Mouse (Mus musculus): ENCODE measurements around the gene Tsc2. TPM values are rescaled to one million over a fixed set of nuclear protein-coding genes. Genes with fewer than 3 reads are reported as not detected.
"Not testable (repeated sequence)": the region's sequence is repeated elsewhere in the genome, so short reads cannot be mapped to it uniquely, and the experiment has no call there.

The Tsc2 gene
- 25.0 and 26.0 TPM in 2 replicates for polyA plus RNA-seq (2015; fragmentation: Nextera tagmentation; extraction: Ambion mirVana)

DNA sequence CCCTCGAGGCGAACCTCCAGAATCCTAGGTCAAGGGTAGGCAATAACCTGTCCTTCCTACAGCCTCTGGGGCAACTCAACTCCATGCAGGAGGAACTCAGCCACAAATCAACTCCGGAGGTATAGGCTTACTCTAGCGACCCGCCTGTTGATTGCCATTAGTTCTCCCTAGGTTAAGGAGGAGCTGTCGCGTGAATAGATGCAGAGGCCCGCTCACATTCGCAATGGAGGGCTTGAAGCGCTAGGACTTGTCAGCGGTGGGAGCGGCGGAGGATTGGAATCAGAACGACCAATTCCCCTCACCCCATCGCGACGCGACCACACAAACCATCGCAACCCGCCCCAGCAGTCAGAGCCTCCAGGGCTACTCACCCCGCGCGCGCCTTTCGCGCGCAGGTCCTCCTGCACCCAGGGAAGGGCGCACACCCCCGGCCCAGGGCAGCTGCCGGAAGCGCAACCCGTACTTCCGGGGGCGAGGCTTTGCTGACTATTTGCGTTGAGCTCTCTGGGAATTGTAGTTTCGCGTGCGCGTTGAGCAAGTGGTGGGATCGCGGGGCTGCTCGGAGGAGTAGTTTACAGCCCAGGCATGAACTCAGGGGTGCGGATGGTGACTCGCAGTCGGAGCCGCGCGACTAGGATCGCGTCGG is at the start of gene Tsc2, which contains the start of gene Nthl1:
TSS of gene Tsc2 (minus strand) at position 464 of the 646 bp plus-strand sequence.
TSS of gene Nthl1 (plus strand) at position 514 of the 646 bp plus-strand sequence.
- peak; percentile 95 for DNase-seq (ENCODE audit: low spot score)

GRCm38 (mm10) chr17:24677500-24678080 is 45.2 kb upstream of the Tsc2 start:
- no peak for DNase-seq (ENCODE audit: low spot score)

DNA sequence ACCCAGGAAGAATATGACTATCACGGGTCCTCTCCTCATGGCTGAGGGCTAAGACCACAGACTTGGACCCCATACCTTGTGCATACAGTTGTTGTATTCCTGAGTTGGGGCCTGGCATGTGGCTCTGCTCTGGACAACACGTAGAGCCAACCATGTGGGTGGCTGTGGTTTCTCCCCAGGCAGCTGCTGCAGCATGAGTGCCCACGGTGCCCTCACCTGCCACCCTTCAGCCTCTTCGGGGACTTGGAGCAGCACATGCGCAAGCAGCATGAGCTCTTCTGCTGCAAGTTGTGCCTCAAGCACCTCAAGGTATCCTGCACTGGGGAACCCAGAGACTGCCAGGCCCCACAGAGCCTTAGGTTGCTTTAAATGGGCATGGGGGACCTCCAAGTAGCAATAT is 44.4 kb upstream of the Tsc2 start:
- no peak for DNase-seq (ENCODE audit: low spot score)

- peak; percentile 78 for DNase-seq (ENCODE audit: low spot score)
Observed at GRCm38 (mm10) chr17:24676187-24676586, 43.8 kb upstream of the Tsc2 start.

DNA sequence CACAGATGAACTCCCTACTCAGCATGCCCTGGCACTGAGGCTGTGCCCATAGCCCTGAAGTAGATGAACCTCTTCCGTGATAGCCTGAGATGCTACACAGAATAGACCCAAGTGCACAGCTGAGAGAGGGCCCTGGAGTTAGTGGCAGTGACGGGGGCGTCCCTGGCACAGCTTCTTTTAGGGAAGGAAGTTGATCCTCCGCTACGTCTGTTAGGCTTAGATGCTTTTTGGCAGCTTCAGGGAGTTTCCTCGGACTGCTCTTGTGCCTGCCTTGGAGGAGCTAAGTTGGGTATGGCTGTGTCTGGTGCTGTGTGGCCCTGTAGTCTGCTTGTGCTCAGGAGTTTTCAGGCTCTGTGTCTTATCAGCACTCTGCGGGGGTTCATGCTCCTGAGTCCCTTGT is 41.8 kb upstream of the Tsc2 start:
- no peak for DNase-seq (ENCODE audit: low spot score)

DNA sequence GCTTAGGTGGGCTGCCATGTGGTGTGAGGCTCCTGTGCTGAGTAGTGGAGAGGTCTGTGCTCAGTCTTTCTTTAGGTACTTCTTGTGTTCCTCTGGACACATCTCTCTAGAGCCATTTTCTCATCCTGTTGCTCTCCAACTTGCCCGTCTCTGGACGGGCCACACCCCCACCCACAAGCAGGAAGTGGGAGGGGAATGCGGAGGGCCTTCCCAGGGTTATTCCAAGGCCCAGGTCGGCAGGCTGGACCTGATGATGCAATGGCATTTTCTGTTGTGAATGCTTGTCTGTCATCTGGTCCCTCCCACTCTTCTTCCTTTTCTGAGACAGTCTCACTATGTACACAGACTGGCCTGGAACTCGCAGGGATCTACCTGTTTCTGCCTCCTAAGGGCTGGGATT is 39.7 kb upstream of the Tsc2 start:
- no peak for DNase-seq (ENCODE audit: low spot score)

GRCm38 (mm10) chr17:24671346-24671745 is 38.9 kb upstream of the Tsc2 start:
- no peak for DNase-seq (ENCODE audit: low spot score)

DNA sequence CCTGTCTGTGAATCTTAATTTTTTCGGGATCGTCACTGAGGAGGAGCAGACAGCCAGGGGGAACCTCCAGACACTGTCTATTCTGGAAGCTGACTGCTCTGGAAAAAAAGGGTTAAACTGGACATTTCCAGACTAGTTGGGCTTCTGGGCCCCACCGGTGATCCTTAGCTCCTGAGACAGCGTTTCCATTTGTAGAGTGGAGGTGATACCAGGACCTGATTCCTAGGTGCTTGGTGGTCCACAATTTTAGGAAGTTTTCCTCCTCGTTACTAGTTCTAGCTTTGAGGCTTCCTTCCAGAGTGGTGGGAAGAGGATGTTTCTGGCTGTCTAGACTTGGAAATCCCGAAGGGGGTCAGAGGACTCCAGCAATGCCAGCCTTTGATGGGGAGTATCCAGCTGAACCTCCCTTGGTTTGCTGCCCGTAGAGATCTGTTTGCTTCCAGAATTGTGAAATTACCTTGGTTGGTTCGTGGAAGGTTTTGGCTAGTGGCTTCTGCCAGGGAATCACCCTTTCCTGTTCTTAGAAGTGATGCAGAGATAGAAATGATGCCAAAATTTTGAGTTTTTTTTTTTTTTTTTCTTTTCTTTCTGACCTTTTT is 37.9 kb upstream of the Tsc2 start:
- no peak for DNase-seq (ENCODE audit: low spot score)

DNA sequence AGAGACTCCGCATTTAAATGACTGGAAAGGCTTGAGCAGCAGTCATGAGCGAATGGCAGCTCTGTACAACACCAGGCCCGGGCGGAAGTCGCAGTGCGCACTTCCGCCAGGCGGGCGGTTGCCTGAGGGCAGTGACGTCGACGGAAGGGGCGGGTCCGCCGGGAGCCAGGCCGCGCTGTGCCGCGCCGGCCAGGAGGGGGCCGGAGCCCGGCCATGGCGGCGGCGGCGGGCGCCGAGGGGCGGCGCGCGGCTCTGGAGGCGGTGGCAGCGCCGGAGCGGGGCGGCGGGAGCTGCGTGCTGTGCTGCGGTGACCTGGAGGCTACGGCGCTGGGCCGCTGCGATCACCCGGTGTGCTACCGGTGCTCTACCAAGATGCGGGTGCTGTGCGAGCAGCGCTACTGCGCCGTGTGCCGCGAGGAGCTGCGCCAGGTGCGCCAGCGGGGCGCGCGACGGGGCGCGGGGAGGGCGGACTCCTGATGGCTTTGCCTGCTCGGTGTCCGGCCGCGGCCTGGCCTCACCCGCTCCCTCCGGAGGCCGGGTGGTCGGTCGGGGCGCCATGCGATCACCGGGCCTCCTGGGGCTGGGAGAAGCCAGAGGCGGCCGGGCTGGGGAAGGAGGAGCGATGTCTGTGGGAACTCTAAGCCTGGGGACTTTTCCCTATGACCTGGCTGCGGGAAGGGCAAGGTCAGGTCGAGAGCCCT is 37.3 kb upstream of the Tsc2 start, which contains the start of gene Zfp598:
TSS of gene Zfp598 (plus strand) at position 143 of the 701 bp plus-strand sequence.
- peak; percentile 95 for DNase-seq (ENCODE audit: low spot score)

- DNase-seq (ENCODE audit: low spot score), result not testable (repeated sequence)
Observed at GRCm38 (mm10) chr17:24669214-24669544, 36.7 kb upstream of the Tsc2 start.

GRCm38 (mm10) chr17:24667416-24667815 is 35.0 kb upstream of the Tsc2 start:
- peak; percentile 65 for DNase-seq (ENCODE audit: low spot score)

GRCm38 (mm10) chr17:24667011-24667410 is 34.6 kb upstream of the Tsc2 start:
- DNase-seq (ENCODE audit: low spot score), result not testable (repeated sequence)

DNA sequence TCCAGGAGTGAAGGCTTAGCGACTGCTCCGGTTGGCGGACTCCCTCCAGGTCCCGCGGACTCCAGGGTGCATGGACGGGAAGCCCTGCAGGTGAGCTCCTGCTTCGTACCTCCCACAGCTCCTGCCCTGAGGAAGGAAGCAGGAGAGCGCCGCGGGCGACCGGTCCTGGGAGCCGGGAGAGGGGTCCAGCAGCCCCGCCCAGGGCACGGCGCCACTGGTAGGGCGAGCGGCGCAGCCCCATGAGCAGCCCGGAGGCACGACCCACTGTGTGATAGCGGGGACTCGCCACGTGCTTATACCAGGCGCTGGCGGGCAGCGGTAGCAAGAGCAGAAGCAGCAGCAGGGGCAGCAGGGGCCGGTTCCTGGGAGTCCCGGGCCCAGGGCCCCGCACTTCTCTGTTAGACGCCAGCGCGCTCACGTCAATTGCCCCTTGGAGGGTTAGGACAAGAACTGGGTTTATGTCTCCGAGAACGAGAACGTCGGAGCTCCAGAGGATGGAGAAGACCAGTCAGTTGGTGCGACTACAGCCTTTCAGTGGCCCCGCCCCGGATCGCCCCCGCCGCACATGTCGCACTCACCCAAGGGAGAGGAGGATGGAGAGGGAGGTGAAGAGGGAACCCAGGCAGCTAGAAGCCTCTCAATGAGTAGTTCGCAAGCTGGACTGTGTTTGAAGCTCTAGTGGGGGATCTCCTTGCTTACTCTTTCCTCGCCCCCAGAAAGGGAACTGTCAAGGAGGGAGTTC is 25.8 kb upstream of the Tsc2 start, which contains the start of gene Npw:
TSS of gene Npw (minus strand) at position 441 of the 742 bp plus-strand sequence.
- peak; percentile 19 for DNase-seq (ENCODE audit: low spot score)

- DNase-seq (ENCODE audit: low spot score), result no peak
Observed at GRCm38 (mm10) chr17:24654969-24655368, 22.5 kb upstream of the Tsc2 start.

DNA sequence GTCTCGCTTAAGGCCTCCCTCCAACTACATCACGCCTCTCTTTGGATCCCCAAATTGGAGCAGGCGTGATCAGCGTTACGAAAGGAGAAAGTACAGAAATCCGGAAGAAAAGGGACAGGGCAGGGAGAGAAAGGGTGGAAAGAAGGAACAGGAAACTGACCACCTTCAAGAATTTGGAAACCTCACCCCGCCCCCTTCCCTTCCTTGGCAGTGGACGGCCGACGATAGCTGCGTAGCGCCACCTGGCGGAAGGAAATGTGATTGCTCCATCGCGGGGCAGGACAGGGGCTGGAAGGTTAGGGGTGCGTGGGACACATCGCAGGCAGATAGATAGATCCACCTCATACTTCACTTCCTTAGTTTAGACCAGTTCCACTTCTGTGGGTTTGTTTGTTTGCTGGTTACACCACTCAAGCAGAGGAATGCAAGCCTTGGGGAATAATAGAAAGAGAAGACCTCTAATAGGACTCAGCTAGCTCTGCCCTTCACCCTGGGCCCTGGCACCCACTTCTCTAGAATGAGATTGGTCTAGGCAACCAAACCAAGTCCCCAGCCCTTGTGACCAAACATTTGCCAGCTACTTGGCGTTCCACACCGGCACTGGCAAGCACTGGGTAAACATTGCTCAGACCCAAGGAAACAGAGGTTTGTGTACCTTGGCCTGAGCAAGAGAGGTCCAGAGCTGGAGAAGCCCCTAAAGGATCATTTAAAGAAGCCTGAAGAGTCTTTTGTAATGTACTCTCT is 21.7 kb upstream of the Tsc2 start:
- DNase-seq (ENCODE audit: low spot score), result peak; percentile 81

DNA sequence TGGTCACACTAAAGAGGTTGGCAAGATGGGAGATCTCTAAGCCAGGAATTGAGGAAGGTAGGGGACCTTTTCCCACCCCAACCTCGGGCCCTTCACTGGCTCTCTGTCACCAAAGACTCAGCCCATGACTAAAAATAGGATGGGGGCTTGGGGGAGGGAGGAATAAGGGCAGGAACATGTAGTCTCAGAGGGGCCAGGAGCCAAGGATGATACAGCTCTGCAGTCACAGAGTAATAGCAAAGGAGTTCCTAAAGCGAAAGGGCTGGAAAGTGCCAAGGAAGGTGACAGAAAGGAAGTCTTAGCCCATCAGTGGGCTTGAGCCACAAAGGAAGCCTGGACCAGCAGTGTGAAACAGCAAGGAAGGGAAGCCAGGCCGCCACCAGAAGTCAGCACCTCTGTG is 19.4 kb upstream of the Tsc2 start:
- DNase-seq (ENCODE audit: low spot score), result no peak

DNA sequence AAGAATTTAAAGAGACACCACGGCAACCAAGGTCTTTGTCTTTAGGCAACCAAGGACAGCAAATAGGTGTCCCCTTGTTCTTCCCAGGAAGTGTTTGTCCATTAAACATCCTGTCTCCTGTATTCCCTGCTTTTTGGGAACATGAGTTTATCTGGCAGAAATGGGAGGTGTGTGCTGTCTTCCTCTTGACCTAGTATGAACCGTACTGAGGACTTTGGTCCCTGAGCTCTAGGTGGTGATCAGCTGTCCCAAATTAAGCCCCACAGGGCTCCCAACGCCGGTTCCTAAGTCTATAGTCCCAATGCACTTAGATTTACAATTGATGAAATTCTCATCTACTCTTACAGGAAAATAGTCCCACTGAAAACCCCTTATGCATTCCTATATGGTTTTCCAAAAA is 18.3 kb upstream of the Tsc2 start:
- no peak for DNase-seq (ENCODE audit: low spot score)

DNA sequence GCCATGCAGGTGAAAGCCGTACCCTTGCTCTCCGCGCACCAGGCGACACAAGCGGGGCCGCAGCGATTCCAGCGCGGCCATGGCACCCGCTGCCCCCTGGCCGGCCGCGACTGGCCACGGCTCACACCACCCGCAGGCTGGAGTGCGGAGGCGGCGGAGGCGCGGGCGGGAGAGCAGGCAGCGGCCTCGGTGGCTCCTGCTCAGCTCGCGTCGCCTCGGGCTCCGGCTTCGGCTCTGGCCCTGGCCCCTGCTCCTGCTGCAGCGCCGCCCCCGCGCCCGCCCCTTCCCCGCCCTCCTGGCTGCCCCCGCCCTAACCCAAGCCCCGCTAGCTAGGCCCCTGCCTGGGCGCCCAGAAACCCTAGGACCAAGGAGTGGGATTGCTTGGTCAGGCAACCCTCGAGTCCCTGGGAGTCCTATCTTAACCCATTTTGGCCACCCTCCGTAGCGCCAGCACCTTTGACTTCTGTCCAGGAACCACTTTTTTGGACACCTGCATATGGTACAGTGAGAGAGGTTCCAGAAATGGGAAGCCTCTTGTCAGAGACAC is 17.7 kb upstream of the Tsc2 start, which contains the start of gene Slc9a3r2:
TSS of gene Slc9a3r2 (minus strand) at position 258 of the 547 bp plus-strand sequence.
- DNase-seq (ENCODE audit: low spot score), result peak; percentile 27

DNA sequence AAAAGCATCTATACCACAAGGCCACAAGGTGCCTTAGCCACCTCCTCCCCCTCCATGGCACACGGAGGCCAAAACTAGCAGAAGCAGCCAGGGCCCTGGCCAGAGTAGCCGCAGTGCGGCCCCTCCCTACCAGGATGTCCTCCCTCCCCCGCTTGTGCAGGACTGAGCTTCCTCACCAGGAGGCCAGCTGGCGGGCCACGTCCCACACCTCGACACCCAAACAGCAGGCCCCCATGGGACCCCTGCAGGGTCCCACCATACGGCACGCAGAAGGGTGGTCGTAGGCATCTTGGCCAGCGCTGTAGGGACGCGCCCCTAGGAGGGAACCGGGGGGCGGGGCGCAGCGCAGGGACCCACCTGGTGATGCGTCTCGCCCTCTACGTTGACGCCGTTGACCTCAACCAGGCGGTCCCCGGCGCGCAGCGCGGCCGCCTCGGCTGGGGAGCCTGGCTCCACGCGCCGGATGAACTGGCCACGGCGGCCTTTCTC is 17.2 kb upstream of the Tsc2 start:
- no peak for DNase-seq (ENCODE audit: low spot score)
